Mouse (Mus musculus) cerebral cortex, adult 2 months (tissue): ENCODE data around the gene Olfr1185-ps1.

Experiments used
- WGBS: fragments of 180-500 bp; shearing (Covaris S2); methylation state at CpG from one replicate; pipeline ENCODE4 v1.1.7; 2018; 5-methylcytosine and 5-hydroxymethylcytosine counted together

Olfr1185-ps1 gene

DNA sequence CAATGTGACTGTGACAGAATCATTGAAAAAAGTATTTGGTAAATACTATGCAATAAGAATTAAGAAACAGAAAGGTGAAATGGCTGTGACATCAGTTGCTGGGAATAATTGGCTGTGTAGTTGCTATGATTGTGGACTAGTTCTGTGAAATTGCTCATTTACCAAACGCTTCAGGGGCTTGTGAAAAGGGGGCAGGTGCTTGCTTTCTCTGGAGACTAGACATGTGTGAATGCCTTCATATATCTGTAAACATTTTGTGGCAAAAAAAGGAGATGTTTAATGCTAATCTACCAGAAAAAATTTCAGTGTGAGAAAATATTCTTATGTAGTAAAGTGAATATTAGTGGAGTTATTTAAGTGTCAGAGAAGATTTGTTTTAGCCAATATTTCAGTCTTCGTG, at the start of gene Olfr1185-ps1:
Gene Olfr1185-ps1, plus strand, starts transcription at position 301 of the 400 bp plus-strand sequence.
- 62% methylated on average over 2 of the region's 2 CpGs for WGBS

DNA sequence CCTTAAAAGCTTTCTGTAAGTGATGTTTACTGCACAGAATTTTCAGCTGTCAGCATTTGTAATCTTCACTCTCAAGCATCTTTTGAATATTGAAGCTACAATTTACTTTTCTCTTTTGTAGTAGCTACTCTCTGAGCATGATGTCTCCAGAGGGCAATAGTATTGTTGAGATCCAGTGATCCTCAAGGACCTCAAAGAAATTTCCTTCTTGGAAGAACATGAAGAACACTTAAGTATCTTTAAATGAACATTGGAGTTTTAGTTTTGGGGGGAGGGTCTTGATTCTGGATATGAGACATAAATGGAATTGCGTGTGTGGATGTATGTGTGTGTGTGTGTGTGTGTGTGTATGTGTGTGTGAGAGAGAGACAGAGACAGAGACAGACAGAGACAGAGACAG, 44.1 kb upstream of the Olfr1185-ps1 start, which contains the start of gene Gm13757:
Gene Gm13757, minus strand, starts transcription at position 101 of the 400 bp plus-strand sequence.
- 100% methylated on average over 1 of the region's 1 CpGs for WGBS

GRCm38 (mm10) chr2:88454567-88454966, 38.6 kb upstream of the Olfr1185-ps1 start, which contains the start of gene Olfr1183:
TSS of gene Olfr1183 (plus strand) at chr2:88454867.
- 100% methylated on average over 1 of the region's 1 CpGs for WGBS

GRCm38 (mm10) chr2:88483298-88483697, 9.8 kb upstream of the Olfr1185-ps1 start, which contains the start of gene Olfr1184:
TSS of gene Olfr1184 (plus strand) at chr2:88483598.
- 86% methylated on average over 2 of the region's 2 CpGs for WGBS

DNA sequence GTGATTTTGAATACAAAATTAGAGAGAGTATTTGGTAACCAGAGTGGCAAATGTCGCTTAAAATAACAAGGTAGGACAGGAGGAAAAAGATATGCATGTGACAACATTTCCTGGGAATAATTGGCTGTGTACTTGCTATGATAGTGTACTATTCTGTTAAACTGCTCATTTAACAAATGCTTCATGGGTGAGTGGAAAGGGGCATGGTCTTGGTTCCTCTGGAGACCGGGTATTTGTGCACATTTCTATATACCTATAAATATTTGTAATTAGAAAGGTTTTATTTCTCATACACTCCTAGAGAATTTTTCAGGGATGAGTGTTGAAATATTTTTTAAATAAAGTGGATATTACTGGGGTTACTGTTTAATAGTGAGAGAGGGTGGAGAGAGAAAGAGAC, 25.1 kb downstream of the Olfr1185-ps1 start, which contains the start of gene Olfr1186:
Gene Olfr1186, plus strand, starts transcription at position 301 of the 400 bp plus-strand sequence.
- 83% methylated on average over 2 of the region's 2 CpGs for WGBS

DNA sequence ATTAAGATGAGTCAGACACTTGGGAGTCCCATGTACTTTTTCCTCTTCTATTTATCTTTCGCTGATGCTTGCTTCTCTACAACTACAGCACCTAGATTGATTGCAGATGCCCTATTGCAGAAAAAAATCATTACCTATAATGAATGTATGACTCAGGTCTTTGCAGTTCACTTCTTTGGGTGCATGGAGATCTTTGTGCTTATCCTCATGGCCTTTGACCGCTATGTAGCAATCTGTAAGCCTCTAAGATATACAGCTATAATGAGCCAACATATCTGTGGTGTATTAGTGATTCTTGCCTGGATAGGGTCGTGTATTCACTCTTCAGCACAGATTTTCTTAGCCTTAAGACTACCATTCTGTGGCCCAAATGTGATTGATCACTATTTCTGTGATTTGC, 32.6 kb downstream of the Olfr1185-ps1 start:
- WGBS = 73% methylated on average over 3 of the region's 3 CpGs
